Comparison of ENCODE assay signal across 11 mouse cellular contexts in genomic region chr10:25313856-25314584, GRCm38 (mm10). TPM values are rescaled to one million over a fixed set of nuclear protein-coding genes. Genes with fewer than 3 reads are reported as not detected.
DNase-seq lines count a peak whose midpoint lies in the region; ATAC-seq and TF ChIP-seq lines count a peak whose summit lies in the region.
"Had no signal": no experiment of that assay in that cellular context is flagged by ENCODE, and none has a peak within 500 bp of the region (broad histone marks: within the 10 kb centered on the region; RNA-seq: fewer than 3 reads in every experiment).

No protein-coding gene starts in this region.

- H3K9me3 ChIP-seq in forebrain, embryonic 11.5 days (ENCODE audit: control insufficient read depth, low read length) = no peaks in the 10 kb centered on the region
- no peaks in the 10 kb centered on the region for H3K9me3 ChIP-seq in forebrain, postnatal 0 days (ENCODE audit: low read length)
- no peaks in the 10 kb centered on the region for H3K9me3 ChIP-seq in lung, postnatal 0 days (ENCODE audit: low read length)
- H3K9me3 ChIP-seq in limb, embryonic 11.5 days (ENCODE audit: control insufficient read depth, low read length) = no peaks in the 10 kb centered on the region
- no peaks in the 10 kb centered on the region for H3K9me3 ChIP-seq in stomach, embryonic 16.5 days (replicated peaks; ENCODE audit: control insufficient read depth, low read length)

- no peak for TF ChIP-seq EP300 in lung, postnatal 0 days (IDR thresholded peaks at IDR 0.05)

- H3K9ac ChIP-seq in forebrain, embryonic 11.5 days (ENCODE audit: low read length) = no peak overlapping the region
- H3K9ac ChIP-seq in forebrain, postnatal 0 days = no peak overlapping the region
- no peak overlapping the region for H3K9ac ChIP-seq in lung, postnatal 0 days (replicated peaks; ENCODE audit: low read depth)
- no peak overlapping the region for H3K9ac ChIP-seq in limb, embryonic 11.5 days (ENCODE audit: low read length)
- H3K9ac ChIP-seq in stomach, embryonic 16.5 days (ENCODE audit: low read length) = no peak overlapping the region

- no peak overlapping the region for H3K4me3 ChIP-seq in forebrain, embryonic 11.5 days (ENCODE audit: low read depth, low read length)
- no peak overlapping the region for H3K4me3 ChIP-seq in forebrain, postnatal 0 days (ENCODE audit: low read depth, low read length)
- H3K4me3 ChIP-seq in lung, postnatal 0 days (ENCODE audit: low read depth, low read length) = no peak overlapping the region
- H3K4me3 ChIP-seq in limb, embryonic 11.5 days (ENCODE audit: low read depth, low read length) = no peak overlapping the region
- no peak overlapping the region for H3K4me3 ChIP-seq in stomach, embryonic 16.5 days (replicated peaks; ENCODE audit: low read length)

- peak overlapping the region; percentile 28; the same call in 1 of the 2 replicates for H3K4me2 ChIP-seq in forebrain, embryonic 11.5 days (ENCODE audit: low read depth, low read length, severe bottlenecking)
- no peak overlapping the region for H3K4me2 ChIP-seq in forebrain, postnatal 0 days (ENCODE audit: low read depth)
- H3K4me2 ChIP-seq in lung, postnatal 0 days (replicated peaks; ENCODE audit: low read depth, low read length) = peak overlapping the region; percentile 20; the same call in 1 of the 2 replicates
- peak overlapping the region; percentile 31 for H3K4me2 ChIP-seq in limb, embryonic 11.5 days (ENCODE audit: low read depth, severe bottlenecking)
- H3K4me2 ChIP-seq in stomach, embryonic 16.5 days (ENCODE audit: low read depth, low read length) = peak overlapping the region; percentile 30

- H3K27me3 ChIP-seq in forebrain, embryonic 11.5 days (ENCODE audit: control insufficient read depth, insufficient read depth, low read length) = no peaks in the 10 kb centered on the region
- H3K27me3 ChIP-seq in forebrain, postnatal 0 days (ENCODE audit: insufficient read depth, low read length) = no peaks in the 10 kb centered on the region
- no peaks in the 10 kb centered on the region for H3K27me3 ChIP-seq in lung, postnatal 0 days (replicated peaks; ENCODE audit: insufficient read depth, low read length)
- H3K27me3 ChIP-seq in limb, embryonic 11.5 days (ENCODE audit: control insufficient read depth, insufficient read depth, low read length) = no peaks in the 10 kb centered on the region
- H3K27me3 ChIP-seq in stomach, embryonic 16.5 days (ENCODE audit: control insufficient read depth, insufficient read depth, low read length) = no peaks in the 10 kb centered on the region

- no peak for TF ChIP-seq CTCF in forebrain, postnatal 0 days (IDR thresholded peaks at IDR 0.05; ENCODE audit: low read depth)
- no peak for TF ChIP-seq CTCF in lung, postnatal 0 days (IDR thresholded peaks at IDR 0.05)

- H3K27ac ChIP-seq in forebrain, embryonic 11.5 days (ENCODE audit: low read depth, low read length) = no peak overlapping the region
- H3K27ac ChIP-seq in forebrain, postnatal 0 days (ENCODE audit: low read depth, low read length) = no peak overlapping the region
- H3K27ac ChIP-seq in lung, postnatal 0 days (ENCODE audit: low read length) = no peak overlapping the region
- no peak overlapping the region for H3K27ac ChIP-seq in limb, embryonic 11.5 days (replicated peaks; ENCODE audit: low read depth, low read length)
- no peak overlapping the region for H3K27ac ChIP-seq in stomach, embryonic 16.5 days (ENCODE audit: low read length)

- ATAC-seq in forebrain, embryonic 11.5 days (replicated peaks; ENCODE audit: low FRiP score) = no peak
- no peak for ATAC-seq in forebrain, postnatal 0 days
- ATAC-seq in lung, postnatal 0 days = no peak
- ATAC-seq in limb, embryonic 11.5 days (ENCODE audit: insufficient number of reproducible peaks, low FRiP score, low TSS enrichment, low read depth) = peak; percentile 67; the same call in 1 of the 2 replicates
- ATAC-seq in stomach, embryonic 16.5 days (ENCODE audit: insufficient read depth, low FRiP score) = no peak

- WGBS in forebrain, embryonic 11.5 days = 10% methylated on average over 17 of the region's 17 CpGs
- 14% methylated on average over 17 of the region's 17 CpGs for WGBS in forebrain, postnatal 0 days
- WGBS in lung, postnatal 0 days = 26% methylated on average over 17 of the region's 17 CpGs
- WGBS in limb, embryonic 11.5 days = 3% methylated on average over 17 of the region's 17 CpGs
- 17% methylated on average over 17 of the region's 17 CpGs for WGBS in stomach, embryonic 16.5 days

- no peaks in the 10 kb centered on the region for H3K36me3 ChIP-seq in forebrain, embryonic 11.5 days (ENCODE audit: control insufficient read depth, insufficient read depth, low read length)
- no peaks in the 10 kb centered on the region for H3K36me3 ChIP-seq in forebrain, postnatal 0 days (ENCODE audit: insufficient read depth)
- no peaks in the 10 kb centered on the region for H3K36me3 ChIP-seq in lung, postnatal 0 days (ENCODE audit: insufficient read depth, low read length)
- no peaks in the 10 kb centered on the region for H3K36me3 ChIP-seq in limb, embryonic 11.5 days (ENCODE audit: control insufficient read depth, insufficient read depth, low read length)
- H3K36me3 ChIP-seq in stomach, embryonic 16.5 days (ENCODE audit: control insufficient read depth, insufficient read depth, low read length) = no peaks in the 10 kb centered on the region

- DNase-seq in forebrain, embryonic 11.5 days (ENCODE audit: low spot score) = no peak
- no peak for DNase-seq in forebrain, postnatal 0 days
- no peak for DNase-seq in lung, postnatal 0 days (ENCODE audit: low spot score)
- no peak for DNase-seq in lung, postnatal 36 days
- DNase-seq in limb, embryonic 11.5 days (ENCODE audit: low spot score) = peak; percentile 68
- DNase-seq in gastrocnemius, adult 18-20 months (ENCODE audit: low spot score) = no peak
- DNase-seq in spleen, postnatal 10 days (ENCODE audit: low spot score in 2 of 2) = no peak
- DNase-seq: adrenal gland, adult 2 months; kidney, adult 18-20 months; lung, postnatal 10 days had no signal

- H3K4me1 ChIP-seq in forebrain, embryonic 11.5 days (replicated peaks; ENCODE audit: control insufficient read depth, insufficient read depth, low read length) = no peaks in the 10 kb centered on the region
- peaks cover 5% of the 10 kb centered on the region; the same call in 1 of the 2 replicates for H3K4me1 ChIP-seq in forebrain, postnatal 0 days (ENCODE audit: insufficient read depth)
- H3K4me1 ChIP-seq in lung, postnatal 0 days (ENCODE audit: insufficient read depth, low read depth, low read length) = no peaks in the 10 kb centered on the region
- 0 out of 2 replicates have a peak, but pooled peaks cover 3% of the 10 kb centered on the region for H3K4me1 ChIP-seq in limb, embryonic 11.5 days (ENCODE audit: control insufficient read depth, insufficient read depth, low read length)
- no peaks in the 10 kb centered on the region; the same call in 1 of the 2 replicates for H3K4me1 ChIP-seq in stomach, embryonic 16.5 days (ENCODE audit: control insufficient read depth, insufficient read depth, low read length)

RNA-seq across cellular contexts. Expression of gene Akap7, which starts 6.3 kb away (rescaled TPM):
- polyA plus RNA-seq in forebrain, embryonic 11.5 days (2014; fragmentation: Nextera tagmentation; extraction: Ambion mirVana) = 16.2 and 19.2 TPM in 2 replicates
- 106 and 159 TPM in 2 replicates for total RNA-seq in forebrain, postnatal 0 days (2014; rRNA removed)
- 64.2 and 66.5 TPM in 2 replicates for polyA plus RNA-seq in forebrain, postnatal 0 days (2015; fragmentation: Nextera tagmentation; extraction: Ambion mirVana)
- polyA plus RNA-seq in lung, postnatal 0 days (2015; fragmentation: Nextera tagmentation; extraction: Ambion mirVana) = 46.3 and 52.1 TPM in 2 replicates
- 17.9 and 22.2 TPM in 2 replicates for polyA plus RNA-seq in limb, embryonic 11.5 days (2014; fragmentation: Nextera tagmentation; extraction: Ambion mirVana)
- 12.6 and 15.3 TPM in 2 replicates for polyA plus RNA-seq in stomach, embryonic 16.5 days (2015; fragmentation: Nextera tagmentation; extraction: Ambion mirVana)
- total RNA-seq in gastrocnemius, adult 18-20 months (2021) = 10 to 100 TPM; 14.7 to 20.7 TPM

RNA-seq across cellular contexts. Expression of gene Epb41l2, which starts 45.6 kb away (rescaled TPM):
- polyA plus RNA-seq in forebrain, embryonic 11.5 days (2014; fragmentation: Nextera tagmentation; extraction: Ambion mirVana) = 43.5 and 46.4 TPM in 2 replicates
- total RNA-seq in forebrain, postnatal 0 days (2014; rRNA removed) = 40.3 and 49.4 TPM in 2 replicates
- 13.2 and 19.3 TPM in 2 replicates for polyA plus RNA-seq in forebrain, postnatal 0 days (2015; fragmentation: Nextera tagmentation; extraction: Ambion mirVana)
- polyA plus RNA-seq in lung, postnatal 0 days (2015; fragmentation: Nextera tagmentation; extraction: Ambion mirVana) = 48.2 and 54.2 TPM in 2 replicates
- 91.6 and 97.2 TPM in 2 replicates for polyA plus RNA-seq in limb, embryonic 11.5 days (2014; fragmentation: Nextera tagmentation; extraction: Ambion mirVana)
- 60.9 and 62.8 TPM in 2 replicates for polyA plus RNA-seq in stomach, embryonic 16.5 days (2015; fragmentation: Nextera tagmentation; extraction: Ambion mirVana)
- 10 to 100 TPM; 21.9 to 29.9 TPM for total RNA-seq in gastrocnemius, adult 18-20 months (2021)
